Mouse (Mus musculus) stomach, postnatal 0 days (tissue): Measurements from ENCODE around the gene Elp4. TPM values are rescaled to one million over a fixed set of nuclear protein-coding genes. Genes with fewer than 3 reads are reported as not detected.

Experiments used
- ATAC-seq: fragments of 200-750 bp; cut with Nextera tagmentation; 2 replicates; pipeline ENCODE4 v1.8.0; 2017; ENCODE audit not compliant: low FRiP score, low TSS enrichment
- DNase-seq: peaks from one replicate; pipeline ENCODE4 v3.0.0-alpha.2; 2016; ENCODE audit warnings: low spot score
- H3K27ac ChIP-seq: fragments of 300-500 bp; sonication (generic); replicated peaks from 2 replicates; pipeline ENCODE4 v1.5.1; 2014; ENCODE audit warnings: mild to moderate bottlenecking, control low read depth
- H3K27me3 ChIP-seq: fragments of 300-500 bp; sonication (generic); 2 replicates; pipeline ENCODE4 v1.6.1; 2014; ENCODE audit warnings: low read length; ENCODE audit not compliant: control insufficient read depth, insufficient read depth
- H3K36me3 ChIP-seq: fragments of 300-500 bp; sonication (generic); 2 replicates; pipeline ENCODE4 v1.6.1; 2014; ENCODE audit warnings: low read length, mixed read lengths; ENCODE audit not compliant: control insufficient read depth, insufficient read depth
- H3K4me1 ChIP-seq: fragments of 300-500 bp; sonication (generic); replicated peaks from 2 replicates; pipeline ENCODE4 v1.6.1; 2014; ENCODE audit warnings: antibody characterized with exemption; ENCODE audit not compliant: control insufficient read depth, insufficient read depth
- H3K4me2 ChIP-seq: fragments of 300-500 bp; sonication (generic); replicated peaks from 2 replicates; pipeline ENCODE4 v1.6.1; 2014; ENCODE audit warnings: low read depth, mild to moderate bottlenecking, control low read depth, moderate library complexity
- H3K4me3 ChIP-seq: fragments of 300-500 bp; sonication (generic); 2 replicates; pipeline ENCODE4 v1.5.1; 2014; ENCODE audit warnings: low read depth, low read length, control low read depth
- H3K9ac ChIP-seq: fragments of 300-500 bp; sonication (generic); 2 replicates; pipeline ENCODE4 v1.6.1; 2014; ENCODE audit warnings: mild to moderate bottlenecking, low read length, control low read depth, mixed read lengths
- H3K9me3 ChIP-seq: fragments of 300-500 bp; sonication (generic); 2 replicates; pipeline ENCODE4 v1.6.1; 2016; ENCODE audit warnings: low read length; ENCODE audit not compliant: control insufficient read depth
- CTCF ChIP-seq: IDR thresholded peaks from 2 replicates; pipeline ENCODE4 v1.5.1; 2016; ENCODE audit warnings: antibody characterized with exemption, low read depth, mild to moderate bottlenecking, moderate library complexity
- EP300 ChIP-seq: optimal IDR thresholded peaks from 2 replicates; pipeline ENCODE3; 2016; ENCODE audit warnings: antibody characterized with exemption
- WGBS: fragments of 180-500 bp; shearing (Covaris S2); extraction: QIAGEN DNeasy Blood & Tissue Kit; methylation state at CpG from one replicate; pipeline ENCODE4 v1.1.7; 2014; 5-methylcytosine and 5-hydroxymethylcytosine counted together
- polyA plus RNA-seq: library from polyadenylated mRNA; unstranded; fragments of >200 nt; fragmentation: Nextera tagmentation; extraction: Ambion mirVana; gene quantifications from 2 replicates; pipeline ENCODE4 v1.2.1, GENCODE M21; 2015

The Elp4 gene
- polyA plus RNA-seq, 1 experiment from 2014 or later, result 14.0 TPM

DNA sequence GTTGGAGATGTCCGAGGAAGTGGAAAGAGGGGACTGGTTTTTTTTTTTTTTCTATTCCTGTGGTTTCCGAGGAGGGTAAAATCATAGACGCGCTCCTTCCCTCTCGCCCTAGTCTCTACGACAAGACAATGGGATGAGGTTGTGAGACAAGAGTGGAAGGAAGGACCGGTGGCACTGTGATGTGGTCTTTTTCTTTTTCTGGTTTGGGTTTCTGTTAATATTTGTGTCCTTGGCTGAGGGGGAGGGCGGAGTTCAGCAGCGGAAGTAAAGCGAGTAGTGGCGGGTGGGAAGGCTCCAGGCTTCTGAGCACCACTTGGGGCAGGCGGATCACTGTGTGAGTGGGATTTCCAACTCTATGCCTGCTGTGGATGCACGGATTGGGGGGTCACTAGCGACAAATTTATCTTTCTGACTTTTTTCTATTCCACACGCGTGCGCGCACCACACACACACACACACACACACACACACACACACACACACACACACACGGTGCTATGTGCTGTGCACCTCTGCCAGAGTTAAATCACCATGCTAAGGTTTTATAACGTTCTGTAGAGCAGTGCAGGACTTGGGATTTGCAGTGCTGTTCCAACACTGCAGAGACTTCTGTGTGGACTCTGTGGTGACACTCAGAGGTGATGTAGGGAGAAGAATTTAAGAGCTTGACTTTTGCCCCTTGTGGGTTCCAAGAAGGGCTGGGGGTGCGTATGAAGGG, 221.6 kb downstream of the Elp4 start:
- H3K4me3 ChIP-seq, result no peak overlapping the region; the same call in 1 of the 2 replicates
- H3K9ac ChIP-seq, result no peak overlapping the region
- no peak for DNase-seq

DNA sequence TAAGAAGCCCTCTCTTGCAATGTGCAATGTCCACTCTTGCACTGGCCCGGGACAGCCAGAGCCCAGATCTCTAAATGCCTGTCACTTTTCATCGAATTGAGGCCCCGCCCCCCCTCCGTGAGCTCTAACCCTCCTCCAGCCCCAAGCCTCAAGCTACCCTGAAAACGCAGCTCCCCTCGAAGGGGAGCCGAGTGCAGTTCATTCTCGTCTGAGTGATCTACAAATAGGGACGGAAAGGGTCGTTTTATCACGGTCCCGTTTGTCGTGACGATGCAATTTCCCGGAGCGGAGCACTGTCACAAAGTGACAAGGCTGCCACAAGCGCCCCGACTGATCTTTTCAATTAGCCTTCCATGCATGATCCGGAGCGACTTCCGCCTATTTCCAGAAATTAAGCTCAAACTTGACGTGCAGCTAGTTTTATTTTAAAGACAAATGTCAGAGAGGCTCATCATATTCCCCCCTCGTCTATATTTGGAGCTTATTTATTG, 222.3 kb downstream of the Elp4 start:
- no peaks in the 10 kb centered on the region for H3K36me3 ChIP-seq
- 2% methylated on average over 23 of the region's 23 CpGs for WGBS
- TF ChIP-seq EP300 (no peak), CTCF (no peak)
- peak overlapping the region; percentile 8; the same call in 1 of the 2 replicates for H3K4me3 ChIP-seq
- H3K4me1 ChIP-seq, result no peaks in the 10 kb centered on the region
- ATAC-seq (no peak), DNase-seq (peak; percentile 12)
- H3K4me2 ChIP-seq, result no peak overlapping the region
- no peak overlapping the region for H3K27ac ChIP-seq
- H3K27me3 ChIP-seq, result peaks cover 21% of the 10 kb centered on the region; the same call in 1 of the 2 replicates
- H3K9ac ChIP-seq, result no peak overlapping the region
- H3K9me3 ChIP-seq, result no peaks in the 10 kb centered on the region

More for the DNA sequence above, 221.6 kb downstream of the Elp4 start:
- Histone ChIP-seq H3K4me1 (no peaks in the 10 kb centered on the region), H3K27ac (no peak overlapping the region), H3K36me3 (no peaks in the 10 kb centered on the region), H3K27me3 (peaks cover 22% of the 10 kb centered on the region), H3K4me2 (no peak overlapping the region), H3K9me3 (no peaks in the 10 kb centered on the region)
- TF ChIP-seq CTCF (no peak), EP300 (no peak)
- WGBS, result 2% methylated on average over 21 of the region's 21 CpGs
- ATAC-seq, result no peak

DNA sequence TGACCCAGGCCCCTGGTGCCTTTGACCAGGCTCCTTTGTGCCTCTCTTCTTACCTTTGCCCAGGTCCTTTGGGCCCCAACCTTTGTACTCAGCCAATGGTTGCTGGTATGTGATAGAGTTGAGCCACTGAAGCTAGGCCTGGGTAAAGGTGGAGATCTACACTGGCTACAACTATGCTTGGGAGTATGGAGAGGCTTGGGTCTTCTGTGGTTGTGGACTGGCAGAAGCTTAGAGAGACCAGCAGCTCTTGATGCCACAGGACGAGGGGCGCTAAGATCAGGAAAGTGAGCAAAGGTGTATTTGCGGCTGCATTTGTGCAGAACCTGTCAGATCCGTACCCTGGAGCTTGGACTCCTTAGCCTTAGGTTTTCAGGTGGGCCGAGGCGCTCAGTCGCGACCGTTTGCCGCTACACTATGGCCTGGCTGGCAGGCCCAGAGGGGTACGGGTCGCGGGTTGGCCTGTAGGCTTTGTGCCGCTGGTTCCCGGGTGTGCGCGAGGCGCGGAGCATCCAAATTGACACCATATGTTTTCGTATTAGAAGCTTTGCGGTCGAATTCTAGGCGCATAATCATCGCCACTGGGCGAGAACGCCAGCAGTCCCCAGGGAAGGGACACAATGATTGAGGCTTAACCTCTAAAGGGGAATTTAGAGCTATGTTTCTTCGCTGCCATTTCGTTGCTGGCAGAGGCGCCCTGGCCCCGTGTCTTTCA, 223.2 kb downstream of the Elp4 start:
- H3K4me3 ChIP-seq, result no peak overlapping the region; the same call in 1 of the 2 replicates
- H3K9ac ChIP-seq, result no peak overlapping the region
- no peaks in the 10 kb centered on the region for H3K36me3 ChIP-seq
- peaks cover 21% of the 10 kb centered on the region; the same call in 1 of the 2 replicates for H3K27me3 ChIP-seq
- TF ChIP-seq EP300, result no peak
- TF ChIP-seq CTCF, result no peak
- ATAC-seq, result 0 out of 2 replicates have a peak, but pooled peaks have one; percentile 2
- no peaks in the 10 kb centered on the region for H3K4me1 ChIP-seq
- 8% methylated on average over 30 of the region's 30 CpGs for WGBS
- H3K27ac ChIP-seq, result no peak overlapping the region
- DNase-seq, result peak; percentile 14
- no peak overlapping the region for H3K4me2 ChIP-seq
- no peaks in the 10 kb centered on the region for H3K9me3 ChIP-seq

DNA sequence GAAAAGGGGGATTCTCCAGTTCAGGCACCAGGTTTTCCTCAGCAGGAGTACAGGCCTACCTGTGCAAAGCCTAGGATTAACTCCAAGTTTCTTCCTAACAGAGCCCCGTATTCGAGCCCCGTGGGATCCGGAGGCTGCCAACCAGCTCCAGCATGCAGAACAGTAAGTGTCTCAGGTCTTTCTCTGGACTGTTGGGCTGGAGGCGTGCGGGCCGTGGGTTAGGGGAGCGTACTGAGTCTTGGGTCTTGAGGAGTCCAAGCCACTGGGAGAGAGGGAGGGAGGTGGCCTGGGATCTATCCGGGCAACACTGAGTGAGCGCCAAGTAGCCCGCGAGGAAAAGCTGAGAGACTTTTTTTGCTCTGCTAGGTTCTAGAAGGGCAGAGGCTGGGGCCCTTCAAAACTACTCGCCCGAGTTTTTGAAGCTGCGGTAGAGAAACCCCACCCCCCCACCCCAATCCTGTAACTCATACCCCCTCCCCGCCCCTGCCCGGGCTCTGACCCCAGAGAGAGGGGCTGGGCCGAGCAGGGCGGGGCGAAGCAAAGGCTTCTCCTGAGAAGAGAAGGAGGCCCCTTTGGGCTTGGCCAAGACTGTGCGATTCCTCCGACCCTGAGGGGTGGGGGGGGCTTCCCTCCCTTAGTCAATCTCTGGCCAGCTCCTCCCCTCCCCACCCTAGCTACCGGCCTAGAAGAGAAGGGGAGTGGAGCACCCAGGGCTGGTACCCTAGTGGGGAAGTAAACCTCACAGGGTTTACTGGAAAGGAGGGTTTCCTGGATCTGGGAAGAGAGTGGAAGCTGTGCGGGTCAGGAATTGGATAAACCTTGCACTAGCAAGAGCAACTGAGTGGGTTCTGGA, 224.0 kb downstream of the Elp4 start:
- peak; percentile 21 for DNase-seq
- 2% methylated on average over 21 of the region's 24 CpGs for WGBS
- no peak overlapping the region for H3K4me3 ChIP-seq

DNA sequence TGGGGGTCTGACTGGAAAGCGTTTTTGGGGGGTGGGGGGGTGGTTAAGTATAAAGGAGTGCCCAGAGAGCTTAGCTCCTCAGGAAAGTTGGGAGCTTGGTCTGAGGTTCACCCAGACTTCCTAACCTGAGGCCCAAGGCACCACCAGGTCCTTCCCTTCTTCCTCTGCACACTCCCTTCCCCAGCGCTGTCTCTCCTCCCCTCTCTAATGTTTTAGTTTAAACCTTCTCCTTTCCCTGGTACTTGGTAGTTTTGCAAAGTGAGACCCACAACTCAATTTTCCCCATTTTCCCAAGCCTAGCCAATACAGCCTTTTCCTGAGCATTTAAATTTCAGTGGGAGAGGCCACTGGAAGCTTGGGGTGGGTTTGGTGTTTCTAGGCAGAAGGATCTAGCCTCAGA, 225.0 kb downstream of the Elp4 start:
- DNase-seq, result no peak
- Histone ChIP-seq H3K4me2 (no peak overlapping the region), H3K4me1 (no peaks in the 10 kb centered on the region; the same call in 1 of the 2 replicates), H3K9me3 (no peaks in the 10 kb centered on the region), H3K27ac (no peak overlapping the region), H3K27me3 (peaks cover 35% of the 10 kb centered on the region), H3K36me3 (no peaks in the 10 kb centered on the region), H3K4me3 (no peak overlapping the region), H3K9ac (no peak overlapping the region)
- TF ChIP-seq CTCF (no peak), EP300 (no peak)
- 0% methylated on average over 2 of the region's 2 CpGs for WGBS
- no peak for ATAC-seq

More for the DNA sequence above, 224.0 kb downstream of the Elp4 start:
- ATAC-seq, result peak; percentile 7; the same call in 1 of the 2 replicates
- TF ChIP-seq EP300 (no peak), CTCF (no peak)
- no peak overlapping the region for H3K27ac ChIP-seq
- H3K9ac ChIP-seq, result no peak overlapping the region
- H3K9me3 ChIP-seq, result no peaks in the 10 kb centered on the region
- H3K4me1 ChIP-seq, result no peaks in the 10 kb centered on the region
- no peak overlapping the region for H3K4me2 ChIP-seq
- peaks cover 25% of the 10 kb centered on the region; the same call in 1 of the 2 replicates for H3K27me3 ChIP-seq
- no peaks in the 10 kb centered on the region for H3K36me3 ChIP-seq
